Mouse (Mus musculus): Measurements from ENCODE around the gene Tes3-ps. TPM values are rescaled to one million over a fixed set of nuclear protein-coding genes. Genes with fewer than 3 reads are reported as not detected.

Tes3-ps gene
- total and polyA plus RNA-seq, 2 experiments: 0.04 to 0.18 TPM

DNA sequence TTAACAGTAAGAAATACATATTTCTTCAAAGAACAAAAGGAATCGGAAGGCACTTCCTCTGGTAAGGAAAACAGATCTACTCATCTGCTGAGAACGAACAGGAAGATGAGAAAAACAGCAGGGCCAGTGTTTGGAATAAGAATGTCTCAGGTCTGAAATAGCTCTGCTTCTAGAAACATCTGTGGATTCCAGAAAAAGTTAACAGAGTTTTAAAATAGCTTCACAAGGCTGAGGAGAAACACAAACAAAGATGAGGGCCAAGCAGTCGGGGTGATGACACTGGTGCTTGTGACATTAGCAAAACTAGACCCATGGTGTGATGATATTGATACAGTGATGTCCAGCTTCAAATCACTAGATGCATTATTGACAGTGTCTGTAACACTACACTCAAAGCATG, 14.1 kb downstream of the Tes3-ps start:
- Histone ChIP-seq H3K4me3 (ENCODE audit: insufficient read depth, low read depth, low read length) (no peak overlapping the region), H3K27me3 (ENCODE audit: control insufficient read depth, insufficient read depth, low read length) (no peaks in the 10 kb centered on the region), H3K27ac (replicated peaks; ENCODE audit: insufficient read depth, low read depth, low read length) (no peak overlapping the region), H3K4me1 (ENCODE audit: control insufficient read depth, insufficient read depth, low read length) (no peaks in the 10 kb centered on the region), H3K79me2 (ENCODE audit: control insufficient read depth, insufficient read depth, low read length) (no peaks in the 10 kb centered on the region), H3K9ac (ENCODE audit: low read depth, low read length) (no peak overlapping the region), H3K36me3 (ENCODE audit: control insufficient read depth, insufficient read depth, low read length) (no peaks in the 10 kb centered on the region)
- 75% methylated on average over 3 of the region's 3 CpGs for WGBS
- TF ChIP-seq POLR2A (IDR thresholded peaks at IDR 0.05; ENCODE audit: extremely low read depth, insufficient read depth, low read length) (no peak), CTCF (IDR thresholded peaks at IDR 0.05; ENCODE audit: low read depth, low read length) (no peak)
- peak; percentile 21 for DNase-seq (ENCODE audit: extremely low read depth, low read depth, low spot score)

DNA sequence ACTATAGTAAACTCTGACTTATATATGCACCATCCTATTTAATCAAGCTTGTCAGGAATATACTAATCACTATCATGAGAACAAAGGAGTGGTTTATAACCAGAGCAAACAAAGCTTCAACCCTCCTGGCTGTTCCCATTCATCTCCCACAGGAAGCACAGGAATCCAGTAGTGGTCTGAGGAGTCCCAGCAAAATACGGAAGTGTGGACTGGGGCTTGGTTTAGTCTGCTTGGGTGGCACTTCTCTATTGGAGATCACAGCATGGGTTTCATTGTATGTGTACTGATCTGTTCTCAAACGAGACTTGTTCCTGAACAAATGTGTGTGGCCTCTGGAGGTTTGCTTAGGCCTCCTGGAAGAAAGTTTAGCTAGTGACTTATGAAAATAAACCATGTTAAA, 25.6 kb downstream of the Tes3-ps start:
- WGBS: 79% methylated on average over 2 of the region's 2 CpGs
- Histone ChIP-seq H3K9ac (ENCODE audit: low read depth, low read length) (no peak overlapping the region), H3K79me2 (ENCODE audit: control insufficient read depth, insufficient read depth, low read length) (no peaks in the 10 kb centered on the region), H3K4me1 (ENCODE audit: control insufficient read depth, insufficient read depth, low read length) (no peaks in the 10 kb centered on the region), H3K4me3 (ENCODE audit: insufficient read depth, low read depth, low read length) (no peak overlapping the region), H3K27me3 (ENCODE audit: control insufficient read depth, insufficient read depth, low read length) (no peaks in the 10 kb centered on the region), H3K27ac (replicated peaks; ENCODE audit: insufficient read depth, low read depth, low read length) (no peak overlapping the region), H3K36me3 (ENCODE audit: control insufficient read depth, insufficient read depth, low read length) (no peaks in the 10 kb centered on the region)
- DNase-seq (ENCODE audit: extremely low read depth, low read depth, low spot score): no peak
- no peak for TF ChIP-seq CTCF (IDR thresholded peaks at IDR 0.05; ENCODE audit: low read depth, low read length)
- no peak for TF ChIP-seq POLR2A (IDR thresholded peaks at IDR 0.05; ENCODE audit: extremely low read depth, insufficient read depth, low read length)

DNA sequence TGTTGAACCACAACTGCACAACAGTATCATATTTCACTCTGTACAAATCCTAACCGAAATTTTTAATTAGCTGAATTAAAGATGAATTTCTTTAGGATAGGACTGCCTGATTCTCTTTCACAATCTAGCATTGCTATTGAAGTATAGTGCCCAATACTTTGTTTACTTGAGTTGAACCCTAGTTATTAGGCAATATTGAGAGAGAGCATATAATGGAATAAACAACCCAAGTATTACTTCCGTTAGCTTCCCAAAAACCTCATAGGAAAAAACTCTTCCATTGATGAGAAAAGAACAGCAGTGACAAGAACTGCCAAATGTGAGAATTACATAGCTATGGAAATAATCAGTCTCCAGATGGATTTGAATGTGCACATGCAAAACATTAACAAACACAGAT, 33.1 kb downstream of the Tes3-ps start:
- H3K27ac ChIP-seq (replicated peaks; ENCODE audit: insufficient read depth, low read depth, low read length): no peak overlapping the region
- WGBS: 61% methylated on average over 2 of the region's 2 CpGs
- no peak overlapping the region for H3K4me3 ChIP-seq (ENCODE audit: insufficient read depth, low read depth, low read length)
- H3K36me3 ChIP-seq (ENCODE audit: control insufficient read depth, insufficient read depth, low read length): no peaks in the 10 kb centered on the region
- no peak overlapping the region for H3K9ac ChIP-seq (ENCODE audit: low read depth, low read length)
- no peak for DNase-seq (ENCODE audit: extremely low read depth, low read depth, low spot score)
- no peaks in the 10 kb centered on the region for H3K4me1 ChIP-seq (ENCODE audit: control insufficient read depth, insufficient read depth, low read length)
- no peaks in the 10 kb centered on the region for H3K79me2 ChIP-seq (ENCODE audit: control insufficient read depth, insufficient read depth, low read length)
- no peaks in the 10 kb centered on the region for H3K27me3 ChIP-seq (ENCODE audit: control insufficient read depth, insufficient read depth, low read length)
- no peak for TF ChIP-seq POLR2A (IDR thresholded peaks at IDR 0.05; ENCODE audit: extremely low read depth, insufficient read depth, low read length)
- TF ChIP-seq CTCF (IDR thresholded peaks at IDR 0.05; ENCODE audit: low read depth, low read length): no peak

DNA sequence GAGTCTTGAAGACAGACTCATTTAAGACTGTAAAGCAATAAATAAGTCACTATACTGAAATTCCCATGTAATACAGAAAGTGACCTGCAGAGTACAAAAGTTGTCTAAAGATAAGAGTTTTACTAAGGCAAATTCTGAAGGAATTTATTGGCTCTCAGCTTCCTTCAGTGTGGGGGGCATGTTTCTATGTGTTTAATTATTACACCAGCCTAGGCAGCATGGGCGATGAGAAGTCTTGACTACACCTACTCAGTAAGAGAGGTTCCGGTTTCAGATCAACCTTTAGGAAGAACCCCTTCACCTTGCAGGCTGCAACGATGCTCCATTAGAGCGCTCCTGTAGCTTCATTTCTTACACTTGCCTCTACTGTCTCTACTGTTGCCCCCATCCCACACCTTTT, 37.5 kb downstream of the Tes3-ps start:
- H3K36me3 ChIP-seq (ENCODE audit: control insufficient read depth, insufficient read depth, low read length): no peaks in the 10 kb centered on the region
- no peak for DNase-seq (ENCODE audit: extremely low read depth, low read depth, low spot score)
- H3K79me2 ChIP-seq (ENCODE audit: control insufficient read depth, insufficient read depth, low read length): no peaks in the 10 kb centered on the region
- no peak overlapping the region for H3K9ac ChIP-seq (ENCODE audit: low read depth, low read length)
- no peak overlapping the region for H3K27ac ChIP-seq (replicated peaks; ENCODE audit: insufficient read depth, low read depth, low read length)
- no peak for TF ChIP-seq POLR2A (IDR thresholded peaks at IDR 0.05; ENCODE audit: extremely low read depth, insufficient read depth, low read length)
- no peak for TF ChIP-seq CTCF (IDR thresholded peaks at IDR 0.05; ENCODE audit: low read depth, low read length)
- no peaks in the 10 kb centered on the region for H3K4me1 ChIP-seq (ENCODE audit: control insufficient read depth, insufficient read depth, low read length)
- no peaks in the 10 kb centered on the region for H3K27me3 ChIP-seq (ENCODE audit: control insufficient read depth, insufficient read depth, low read length)
- H3K4me3 ChIP-seq (ENCODE audit: insufficient read depth, low read depth, low read length): no peak overlapping the region
- 97% methylated on average over 4 of the region's 4 CpGs for WGBS

DNA sequence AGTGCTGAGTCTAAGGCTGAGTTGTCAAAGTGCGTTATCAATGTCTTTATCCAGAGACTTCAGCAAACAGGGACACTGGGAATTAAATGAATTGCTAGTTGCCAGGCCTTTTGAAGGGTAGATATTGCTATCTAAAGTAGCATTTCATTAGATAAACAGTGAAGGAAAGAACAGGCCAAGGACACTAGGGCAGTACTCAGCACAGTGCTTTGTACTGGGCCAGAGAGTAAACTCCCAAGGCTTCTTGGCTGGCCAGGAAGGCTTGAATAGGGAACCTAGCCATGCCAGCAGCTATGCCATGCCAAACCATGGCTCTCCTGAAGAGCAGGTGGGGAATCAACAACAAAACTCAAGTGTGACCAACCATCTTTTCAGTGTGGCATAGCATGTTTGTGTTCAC, 43.8 kb downstream of the Tes3-ps start:
- 100% methylated on average over 1 of the region's 1 CpGs for WGBS
- H3K36me3 ChIP-seq (ENCODE audit: control insufficient read depth, insufficient read depth, low read length): no peaks in the 10 kb centered on the region
- no peaks in the 10 kb centered on the region for H3K79me2 ChIP-seq (ENCODE audit: control insufficient read depth, insufficient read depth, low read length)
- H3K27me3 ChIP-seq (ENCODE audit: control insufficient read depth, insufficient read depth, low read length): no peaks in the 10 kb centered on the region
- no peaks in the 10 kb centered on the region for H3K4me1 ChIP-seq (ENCODE audit: control insufficient read depth, insufficient read depth, low read length)
- no peak for DNase-seq (ENCODE audit: extremely low read depth, low read depth, low spot score)
- H3K4me3 ChIP-seq (ENCODE audit: insufficient read depth, low read depth, low read length): no peak overlapping the region
- no peak overlapping the region for H3K27ac ChIP-seq (replicated peaks; ENCODE audit: insufficient read depth, low read depth, low read length)
- TF ChIP-seq POLR2A (IDR thresholded peaks at IDR 0.05; ENCODE audit: extremely low read depth, insufficient read depth, low read length) (no peak), CTCF (IDR thresholded peaks at IDR 0.05; ENCODE audit: low read depth, low read length) (no peak)
- no peak overlapping the region for H3K9ac ChIP-seq (ENCODE audit: low read depth, low read length)

DNA sequence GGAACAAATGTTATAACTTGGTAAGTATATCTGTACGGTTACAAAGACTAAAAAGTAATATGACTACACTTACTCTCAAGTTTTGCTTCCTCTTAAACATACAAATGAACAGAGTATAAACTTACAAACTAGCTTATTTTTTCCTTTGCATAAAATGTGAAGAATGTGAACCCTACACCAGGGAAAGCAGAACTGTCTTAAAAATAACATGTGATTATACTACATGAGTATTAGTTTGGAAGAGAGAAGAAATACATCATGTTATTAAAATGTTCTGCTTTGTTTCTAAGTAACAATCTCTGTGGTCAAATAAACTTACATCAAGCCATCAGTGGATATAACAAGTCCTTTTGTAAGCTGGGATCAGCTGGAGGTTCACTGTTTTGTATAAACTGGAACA, 45.6 kb downstream of the Tes3-ps start:
- Histone ChIP-seq H3K79me2 (ENCODE audit: control insufficient read depth, insufficient read depth, low read length) (no peaks in the 10 kb centered on the region), H3K4me1 (ENCODE audit: control insufficient read depth, insufficient read depth, low read length) (no peaks in the 10 kb centered on the region), H3K27me3 (ENCODE audit: control insufficient read depth, insufficient read depth, low read length) (no peaks in the 10 kb centered on the region), H3K9ac (ENCODE audit: low read depth, low read length) (no peak overlapping the region), H3K36me3 (ENCODE audit: control insufficient read depth, insufficient read depth, low read length) (no peaks in the 10 kb centered on the region), H3K4me3 (ENCODE audit: insufficient read depth, low read depth, low read length) (no peak overlapping the region), H3K27ac (replicated peaks; ENCODE audit: insufficient read depth, low read depth, low read length) (no peak overlapping the region)
- no peak for TF ChIP-seq CTCF (IDR thresholded peaks at IDR 0.05; ENCODE audit: low read depth, low read length)
- TF ChIP-seq POLR2A (IDR thresholded peaks at IDR 0.05; ENCODE audit: extremely low read depth, insufficient read depth, low read length): no peak
- DNase-seq (ENCODE audit: extremely low read depth, low read depth, low spot score): no peak
- WGBS: 93% methylated on average over 1 of the region's 1 CpGs
